ENCODE assay signal across 8 mouse cellular contexts in the genomic region with DNA sequence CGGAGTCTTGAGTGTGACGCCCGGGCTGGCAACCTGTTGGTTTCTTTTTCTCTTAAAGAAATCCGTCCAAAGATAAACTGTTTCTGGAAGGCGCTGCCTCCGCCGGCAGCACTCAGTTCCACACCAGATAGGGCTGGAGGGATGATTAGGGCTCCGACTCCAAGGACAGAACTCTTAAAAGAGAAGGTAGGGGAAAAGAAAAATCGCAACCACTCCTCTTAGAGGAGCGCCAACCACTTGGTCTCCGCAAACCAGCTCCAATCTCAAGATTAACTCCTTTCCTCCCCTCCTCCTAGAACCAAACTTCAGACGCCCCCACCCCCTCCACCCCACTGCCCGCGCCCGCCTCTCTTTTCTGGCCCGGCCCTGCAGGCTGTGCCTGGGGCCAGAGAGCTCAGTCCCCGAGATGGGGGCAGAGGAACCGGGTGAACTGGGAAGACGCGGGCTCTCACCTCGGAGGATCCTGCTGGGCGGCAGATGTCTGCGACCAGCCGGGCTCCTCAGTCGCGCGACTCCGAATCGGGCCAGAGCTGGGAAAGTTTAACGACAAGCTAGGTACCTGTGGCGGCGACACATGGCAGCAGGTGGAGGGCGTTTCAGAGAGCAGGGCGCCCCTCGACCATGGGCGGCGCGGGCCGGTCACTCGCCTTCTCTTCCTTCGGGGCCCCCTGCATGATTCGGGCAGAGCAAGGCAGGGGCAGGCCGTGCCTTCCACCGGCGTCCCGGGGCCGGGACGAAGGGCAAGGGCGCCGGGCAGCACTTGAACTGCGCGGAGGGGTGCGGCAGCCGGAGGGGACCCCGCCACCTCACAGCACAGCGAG. TPM values are rescaled to one million over a fixed set of nuclear protein-coding genes. Genes with fewer than 3 reads are reported as not detected.
A peak's percentile ranks its signal among the peaks of the same experiment; 100 is the strongest.
DNase-seq lines count a peak whose midpoint lies in the region; ATAC-seq lines count a peak whose summit lies in the region.

No protein-coding gene starts in this region.

- H3K27ac ChIP-seq in embryonic facial prominence, embryonic 12.5 days = 0 out of 2 replicates have a peak overlapping the region, but pooled peaks have one; percentile 63
- no peak overlapping the region for H3K27ac ChIP-seq in hindbrain, embryonic 13.5 days

- peak overlapping the region; percentile 65 for H3K9ac ChIP-seq in embryonic facial prominence, embryonic 12.5 days
- peak overlapping the region; percentile 68 for H3K9ac ChIP-seq in hindbrain, embryonic 13.5 days

- peaks cover 49% of the 10 kb centered on the region for H3K27me3 ChIP-seq in embryonic facial prominence, embryonic 12.5 days
- H3K27me3 ChIP-seq in hindbrain, embryonic 13.5 days = peaks cover 80% of the 10 kb centered on the region

- intact Hi-C loops in left cerebral cortex, postnatal 36 days (cut with DNase I) = loop anchor here (5.0 kb wide), 1 partner anchor 180 kb away; no protein-coding TSS in a partner anchor

- peak overlapping the region; percentile 66 for H3K4me3 ChIP-seq in embryonic facial prominence, embryonic 12.5 days
- peak overlapping the region; percentile 62 for H3K4me3 ChIP-seq in hindbrain, embryonic 13.5 days

- no peak; the same call in 1 of the 2 replicates for ATAC-seq in embryonic facial prominence, embryonic 12.5 days (ENCODE audit: insufficient number of reproducible peaks, insufficient read depth, low FRiP score, low TSS enrichment)
- ATAC-seq in hindbrain, embryonic 13.5 days (ENCODE audit: low FRiP score) = no peak
- ATAC-seq in frontal cortex, adult (ENCODE audit: low TSS enrichment) = no peak

- H3K36me3 ChIP-seq in embryonic facial prominence, embryonic 12.5 days = no peaks in the 10 kb centered on the region
- H3K36me3 ChIP-seq in hindbrain, embryonic 13.5 days = no peaks in the 10 kb centered on the region

- under 1% methylated on average over 56 of the region's 56 CpGs for WGBS in embryonic facial prominence, embryonic 12.5 days
- WGBS in hindbrain, embryonic 13.5 days = under 1% methylated on average over 48 of the region's 56 CpGs

- H3K4me2 ChIP-seq in embryonic facial prominence, embryonic 12.5 days (replicated peaks) = peak overlapping the region; percentile 92
- peak overlapping the region; percentile 98 for H3K4me2 ChIP-seq in hindbrain, embryonic 13.5 days

- no peaks in the 10 kb centered on the region for H3K9me3 ChIP-seq in embryonic facial prominence, embryonic 12.5 days
- no peaks in the 10 kb centered on the region for H3K9me3 ChIP-seq in hindbrain, embryonic 13.5 days

- H3K4me1 ChIP-seq in embryonic facial prominence, embryonic 12.5 days = peaks cover 32% of the 10 kb centered on the region
- H3K4me1 ChIP-seq in hindbrain, embryonic 13.5 days (replicated peaks) = peaks cover 51% of the 10 kb centered on the region

- peak; percentile 11 for DNase-seq in right cerebral cortex, postnatal 25 days
- DNase-seq in right cerebral cortex, adult 2 months (ENCODE audit: low spot score in 2 of 2) = no peak
- peak; percentile 55 for DNase-seq in adipocyte (ENCODE audit: low spot score)
- DNase-seq in lung, postnatal 36 days = peak; percentile 47
- DNase-seq in left cerebral cortex, postnatal 36 days (ENCODE audit: low spot score in 2 of 2) = no peak

RNA-seq across cellular contexts. Expression of gene Fzd5, which starts 0.7 kb away (rescaled TPM):
- polyA plus RNA-seq in embryonic facial prominence, embryonic 12.5 days (2016; fragmentation: Nextera tagmentation; extraction: Ambion mirVana) = 2.4 and 2.5 TPM in 2 replicates
- 0.21 and 0.27 TPM in 2 replicates for polyA plus RNA-seq in hindbrain, embryonic 13.5 days (2015; fragmentation: Nextera tagmentation; extraction: Ambion mirVana)
- 1 to 10 TPM; 1.1 to 1.2 TPM for total RNA-seq in left cerebral cortex, postnatal 36 days (2021)

RNA-seq across cellular contexts. Expression of gene Ccnyl1, which starts 46.6 kb away (rescaled TPM):
- polyA plus RNA-seq in embryonic facial prominence, embryonic 12.5 days (2016; fragmentation: Nextera tagmentation; extraction: Ambion mirVana) = 6.6 and 8.2 TPM in 2 replicates
- polyA plus RNA-seq in hindbrain, embryonic 13.5 days (2015; fragmentation: Nextera tagmentation; extraction: Ambion mirVana) = 5.0 and 5.3 TPM in 2 replicates
- total RNA-seq in left cerebral cortex, postnatal 36 days (2021) = 10 to 100 TPM; 20.2 to 21.5 TPM

Comparison
In these comparisons a context has a peak if more than half of its experiments do, and no peak if none do; other contexts are left out.
1. DNase-seq: peak in right cerebral cortex, postnatal 25 days (single experiment), adipocyte (single experiment) and lung, postnatal 36 days (single experiment); none in right cerebral cortex, adult 2 months (0 of 2) and left cerebral cortex, postnatal 36 days (0 of 2).